Mouse (Mus musculus) hindbrain, embryonic 16.5 days (tissue): ENCODE measurements at regions not wholly inside any gene's neighbourhood (a gene's known extent, or its start where the extent isn't known, plus 50 kb on each side); places are given as distances from the start of the nearest gene placed in this dataset.

Experiments used
- ATAC-seq: fragments of 200-750 bp; cut with Nextera tagmentation; 2 replicates; pipeline ENCODE4 v1.8.0; 2017; ENCODE audit warnings: moderate TSS enrichment, moderate library complexity
- H3K27ac ChIP-seq: fragments of 300-500 bp; sonication (generic); 2 replicates; pipeline ENCODE4 v1.5.1; 2014; ENCODE audit warnings: low read depth, mild to moderate bottlenecking, control low read depth, low read length, moderate library complexity
- H3K27me3 ChIP-seq: fragments of 300-500 bp; sonication (generic); replicated peaks from 2 replicates; pipeline ENCODE4 v1.6.1; 2014; ENCODE audit warnings: low read length; ENCODE audit not compliant: control insufficient read depth, insufficient read depth
- H3K36me3 ChIP-seq: fragments of 300-500 bp; sonication (generic); 2 replicates; pipeline ENCODE4 v1.6.1; 2014; ENCODE audit warnings: mild to moderate bottlenecking, low read length, moderate library complexity, mixed read lengths; ENCODE audit not compliant: control insufficient read depth, insufficient read depth
- H3K4me1 ChIP-seq: fragments of 300-500 bp; sonication (generic); 2 replicates; pipeline ENCODE4 v1.6.1; 2014; ENCODE audit warnings: low read depth, low read length; ENCODE audit not compliant: control insufficient read depth, insufficient read depth
- H3K4me2 ChIP-seq: fragments of 300-500 bp; sonication (generic); 2 replicates; pipeline ENCODE4 v1.6.1; 2014; ENCODE audit warnings: mild to moderate bottlenecking, low read length, control low read depth, moderate library complexity
- H3K4me3 ChIP-seq: fragments of 300-500 bp; sonication (generic); 2 replicates; pipeline ENCODE4 v1.5.1; 2014; ENCODE audit warnings: mild to moderate bottlenecking, low read length, control low read depth, moderate library complexity
- H3K9ac ChIP-seq: fragments of 300-500 bp; sonication (generic); 2 replicates; pipeline ENCODE4 v1.6.1; 2014; ENCODE audit warnings: low read depth, mild to moderate bottlenecking, control low read depth, low read length, moderate library complexity
- H3K9me3 ChIP-seq: fragments of 300-500 bp; sonication (generic); 2 replicates; pipeline ENCODE4 v1.6.1; 2014; ENCODE audit warnings: mild to moderate bottlenecking, low read length, moderate library complexity; ENCODE audit not compliant: control insufficient read depth
- WGBS: fragments of 180-500 bp; shearing (Covaris S2); extraction: QIAGEN DNeasy Blood & Tissue Kit; methylation state at CpG from one replicate; pipeline ENCODE4 v1.1.7; 2014; 5-methylcytosine and 5-hydroxymethylcytosine counted together

DNA sequence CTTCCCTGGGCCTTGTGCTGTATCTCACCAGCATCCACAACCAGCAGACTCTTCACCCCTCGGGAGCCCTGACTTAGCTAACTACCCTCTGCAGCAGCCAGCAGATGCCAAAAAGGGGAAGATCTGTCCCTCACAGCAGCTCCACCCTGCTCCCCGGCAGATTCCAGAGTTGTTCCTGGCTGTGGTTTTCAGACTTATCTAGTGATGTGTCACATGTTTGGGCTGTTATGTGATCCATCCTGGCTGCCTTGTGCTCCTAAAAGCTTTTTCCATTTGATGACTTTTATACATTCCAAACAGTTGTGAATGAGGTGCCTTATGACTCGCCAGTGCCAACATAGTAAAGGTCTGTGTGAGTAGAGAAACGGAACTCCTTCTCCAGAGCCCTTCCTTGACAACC, 250.6 kb upstream of the Paip1 start:
- Histone ChIP-seq H3K4me3 (no peak overlapping the region), H3K27ac (no peak overlapping the region), H3K36me3 (no peaks in the 10 kb centered on the region), H3K27me3 (no peaks in the 10 kb centered on the region), H3K4me2 (no peak overlapping the region), H3K9me3 (no peaks in the 10 kb centered on the region), H3K4me1 (no peaks in the 10 kb centered on the region), H3K9ac (no peak overlapping the region)
- WGBS, result 82% methylated on average over 4 of the region's 4 CpGs
- ATAC-seq, result no peak

DNA sequence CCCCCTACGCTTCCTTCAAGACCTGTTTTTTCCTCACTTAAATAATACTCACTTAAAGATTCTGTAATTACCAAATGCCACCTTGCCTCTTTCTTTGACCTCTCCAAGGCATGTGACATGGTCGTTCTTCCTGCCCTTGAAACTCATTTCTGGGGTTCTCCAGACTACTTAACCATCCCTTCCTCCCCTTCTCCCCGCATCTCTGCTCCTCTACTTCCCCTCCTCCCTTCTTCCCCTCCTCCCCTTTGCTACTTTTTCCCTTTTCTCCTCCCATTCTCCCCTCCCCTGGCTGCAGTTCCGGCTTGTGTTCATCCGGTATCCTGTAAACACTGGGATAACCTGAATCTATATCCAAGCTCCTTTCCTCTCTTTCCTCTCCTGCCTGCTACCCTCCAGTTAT, 250.2 kb upstream of the Paip1 start:
- Histone ChIP-seq H3K27ac (no peak overlapping the region), H3K4me3 (no peak overlapping the region), H3K9me3 (no peaks in the 10 kb centered on the region), H3K27me3 (no peaks in the 10 kb centered on the region), H3K9ac (no peak overlapping the region), H3K4me1 (no peaks in the 10 kb centered on the region), H3K4me2 (no peak overlapping the region), H3K36me3 (no peaks in the 10 kb centered on the region)
- ATAC-seq, result no peak
- WGBS, result 85% methylated on average over 5 of the region's 5 CpGs

DNA sequence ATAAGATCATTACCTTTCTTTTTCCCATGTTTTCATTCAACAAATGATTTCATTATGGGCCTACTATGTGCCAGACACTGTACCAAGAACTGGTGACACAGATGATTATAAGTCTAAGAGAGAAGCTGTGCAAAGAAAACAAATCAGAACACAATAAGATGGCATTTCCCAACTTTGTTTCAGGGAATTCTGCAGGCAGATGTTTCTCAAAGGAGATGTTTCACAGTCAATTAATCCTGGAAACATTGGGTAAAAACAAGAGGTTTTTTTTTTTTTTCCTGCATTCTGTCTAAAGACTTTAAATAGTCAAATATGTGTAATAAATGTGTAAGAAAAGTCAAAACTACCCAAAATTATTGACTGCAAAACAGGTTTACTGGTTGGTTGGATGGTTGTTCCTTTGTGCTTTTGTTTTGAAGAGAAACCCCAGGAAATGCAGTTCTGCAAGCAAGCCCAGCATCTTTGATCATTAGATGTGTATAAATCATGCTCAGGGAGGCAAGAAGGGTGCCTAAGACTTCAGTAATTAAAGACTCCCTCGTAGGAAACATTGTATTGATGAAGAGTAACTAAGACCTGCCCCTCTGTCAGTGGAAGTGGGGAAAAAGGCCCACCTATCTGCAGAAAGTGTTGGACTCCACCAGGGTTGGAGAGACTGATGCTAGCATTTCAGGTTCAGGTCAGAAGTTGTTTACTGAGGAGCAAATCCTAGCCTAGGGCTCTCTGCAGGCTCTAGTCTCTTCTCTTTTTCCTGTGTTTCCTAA, 249.1 kb upstream of the Paip1 start:
- no peaks in the 10 kb centered on the region for H3K36me3 ChIP-seq

DNA sequence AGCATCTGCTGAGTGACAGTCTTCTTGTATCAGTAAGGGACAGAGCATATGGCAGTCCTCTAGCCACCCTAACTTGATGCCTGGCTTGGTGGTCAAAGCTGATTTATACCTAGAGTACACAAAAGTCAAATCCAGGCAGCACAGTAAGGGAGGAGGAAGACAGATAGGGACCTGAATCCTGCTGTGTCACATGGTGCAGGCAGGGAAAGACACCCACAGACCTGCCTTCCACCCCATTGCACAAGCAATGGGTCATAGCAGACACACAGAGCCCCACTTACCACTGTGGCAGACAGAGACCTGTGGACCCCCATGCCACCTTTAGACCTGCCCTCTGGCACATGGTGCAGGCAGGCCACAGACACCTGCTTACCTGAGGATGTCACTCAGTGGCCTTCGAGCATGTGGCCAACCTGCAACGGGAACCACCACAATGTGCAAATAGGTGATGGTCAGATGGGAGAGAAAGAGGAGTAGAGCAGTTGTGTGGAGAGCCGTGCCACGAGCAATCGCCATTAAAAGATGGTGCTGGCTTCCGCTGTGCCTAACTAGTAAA, 244.0 kb upstream of the Paip1 start:
- no peak overlapping the region for H3K27ac ChIP-seq
- H3K9ac ChIP-seq, result no peak overlapping the region
- H3K9me3 ChIP-seq, result no peaks in the 10 kb centered on the region
- 94% methylated on average over 6 of the region's 6 CpGs for WGBS
- H3K4me1 ChIP-seq, result no peaks in the 10 kb centered on the region
- H3K36me3 ChIP-seq, result no peaks in the 10 kb centered on the region
- H3K4me2 ChIP-seq, result no peak overlapping the region
- ATAC-seq, result no peak
- no peak overlapping the region for H3K4me3 ChIP-seq
- no peaks in the 10 kb centered on the region for H3K27me3 ChIP-seq

More for the DNA sequence above, 249.1 kb upstream of the Paip1 start:
- 32% methylated on average over 1 of the region's 1 CpGs for WGBS
- Histone ChIP-seq H3K27me3 (no peaks in the 10 kb centered on the region), H3K27ac (no peak overlapping the region), H3K4me2 (no peak overlapping the region), H3K4me3 (no peak overlapping the region), H3K9me3 (no peaks in the 10 kb centered on the region), H3K4me1 (no peaks in the 10 kb centered on the region), H3K9ac (no peak overlapping the region)
- no peak for ATAC-seq

DNA sequence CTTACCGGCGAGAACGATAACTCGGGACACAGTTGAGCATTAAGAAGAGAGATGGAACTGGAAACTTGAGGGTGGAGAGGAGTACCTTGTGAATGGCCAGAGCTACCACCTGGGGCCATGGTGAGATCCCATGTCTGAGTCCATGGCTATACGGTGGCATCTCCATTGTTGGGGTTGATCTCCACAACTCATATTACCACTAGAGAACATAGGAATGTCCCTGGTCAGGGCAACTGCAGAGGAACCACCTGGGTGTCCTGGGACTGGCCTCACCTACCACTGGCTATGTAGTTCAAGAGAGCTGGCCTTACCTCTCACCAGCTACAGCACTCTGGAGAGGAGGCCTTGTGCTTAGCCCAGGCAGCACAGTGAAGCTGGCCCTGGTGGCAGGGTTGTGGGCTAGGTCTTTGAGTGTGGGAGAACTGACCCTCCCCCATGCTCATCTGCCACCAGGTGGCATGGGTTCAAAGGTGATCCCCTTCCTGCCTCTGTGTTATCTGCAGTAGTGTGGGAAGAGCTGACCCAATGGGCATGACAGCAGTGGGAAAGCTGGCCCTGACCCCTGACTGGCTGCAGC, 242.7 kb upstream of the Paip1 start:
- H3K4me2 ChIP-seq, result no peak overlapping the region
- H3K4me3 ChIP-seq, result no peak overlapping the region
- no peak overlapping the region for H3K9ac ChIP-seq
- no peaks in the 10 kb centered on the region for H3K36me3 ChIP-seq
- no peak for ATAC-seq
- 92% methylated on average over 5 of the region's 5 CpGs for WGBS
- no peaks in the 10 kb centered on the region for H3K9me3 ChIP-seq
- no peaks in the 10 kb centered on the region for H3K4me1 ChIP-seq
- H3K27ac ChIP-seq, result no peak overlapping the region
- no peaks in the 10 kb centered on the region for H3K27me3 ChIP-seq

DNA sequence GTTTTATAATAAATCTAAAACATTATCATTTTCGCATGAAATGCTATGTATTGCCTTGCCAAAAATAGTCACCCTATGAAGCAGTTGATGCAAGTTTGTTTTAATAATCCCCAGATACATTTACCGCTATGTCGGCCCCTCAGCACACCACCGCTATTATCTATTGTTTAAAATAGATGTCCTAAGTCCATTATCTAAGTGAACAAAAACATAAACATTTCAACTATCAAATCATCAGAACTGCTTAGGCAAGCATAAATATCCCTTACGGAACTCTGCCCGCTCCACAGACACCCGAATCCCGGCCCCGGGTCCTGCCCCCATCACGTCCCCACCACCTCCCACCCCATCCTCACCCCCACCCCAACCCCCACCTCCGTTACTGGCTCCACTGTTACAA, 196.8 kb upstream of the Paip1 start:
- H3K9ac ChIP-seq, result no peak overlapping the region
- 94% methylated on average over 11 of the region's 11 CpGs for WGBS
- H3K36me3 ChIP-seq, result no peaks in the 10 kb centered on the region
- no peak overlapping the region for H3K4me3 ChIP-seq
- H3K27ac ChIP-seq, result no peak overlapping the region
- no peaks in the 10 kb centered on the region for H3K4me1 ChIP-seq
- H3K4me2 ChIP-seq, result no peak overlapping the region
- ATAC-seq, result no peak
- H3K9me3 ChIP-seq, result no peaks in the 10 kb centered on the region
- H3K27me3 ChIP-seq, result no peaks in the 10 kb centered on the region

DNA sequence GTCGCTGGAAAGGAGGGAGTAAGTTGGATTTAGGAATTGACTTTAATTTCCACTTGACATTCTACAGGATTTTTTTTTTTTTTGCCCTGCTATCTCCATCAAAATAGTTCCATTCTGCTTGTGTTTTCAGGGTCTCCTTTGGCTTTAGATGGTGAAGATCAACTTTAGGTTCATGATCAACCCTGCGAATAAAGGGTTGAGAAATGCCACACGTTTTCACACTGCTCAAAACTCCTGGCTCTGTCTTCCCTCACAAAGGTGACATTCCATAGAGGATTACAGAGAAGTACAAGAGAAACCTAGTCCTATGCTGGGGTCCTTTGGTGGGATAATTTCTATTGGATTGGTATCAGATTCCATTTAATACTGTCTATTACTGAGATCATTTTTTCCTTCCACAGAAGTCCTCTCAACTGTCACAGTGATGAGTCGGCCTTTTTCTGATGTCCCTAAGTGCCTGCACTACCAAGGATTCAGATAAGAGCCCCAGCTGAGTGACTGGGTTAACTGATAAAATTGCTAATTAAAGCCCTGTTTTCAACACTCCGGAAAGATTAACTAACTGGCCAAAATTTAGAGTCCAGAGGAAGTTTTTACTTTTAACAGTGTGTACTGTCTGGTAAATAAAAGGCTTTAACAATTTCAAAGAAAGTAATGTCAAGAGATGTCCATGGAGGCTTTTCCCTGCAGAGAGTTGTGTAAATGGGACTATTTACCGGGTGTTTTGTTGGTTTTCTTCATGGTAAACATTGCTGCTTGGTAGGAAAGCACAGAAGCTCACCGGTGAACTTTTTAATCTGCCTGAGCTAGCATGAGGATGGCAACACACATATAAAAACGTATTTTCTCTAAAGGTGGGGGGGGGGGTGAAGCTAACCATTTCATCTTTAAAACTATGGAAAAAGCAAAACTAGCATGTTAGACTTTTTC, 196.0 kb upstream of the Paip1 start:
- WGBS, result 67% methylated on average over 8 of the region's 8 CpGs
- no peak for ATAC-seq

DNA sequence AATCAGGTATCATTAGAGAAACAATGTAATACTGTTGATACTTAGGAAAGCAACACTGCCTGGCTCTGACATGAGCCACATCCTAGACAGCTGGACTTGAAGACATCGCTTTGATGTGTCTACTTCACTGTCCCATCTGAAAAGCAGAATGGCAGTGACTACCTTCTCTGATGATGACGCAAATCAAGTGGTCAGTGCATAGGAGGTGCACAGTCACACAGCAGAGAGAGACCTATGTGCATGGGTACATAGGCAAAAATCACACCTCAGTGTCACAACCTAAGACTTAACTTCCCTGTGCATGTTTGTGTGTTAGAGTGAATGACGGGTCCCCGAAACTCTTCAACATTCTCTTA, 195.4 kb upstream of the Paip1 start:
- Histone ChIP-seq H3K4me2 (no peak overlapping the region), H3K4me1 (no peaks in the 10 kb centered on the region), H3K27ac (no peak overlapping the region), H3K27me3 (no peaks in the 10 kb centered on the region), H3K9me3 (no peaks in the 10 kb centered on the region), H3K4me3 (no peak overlapping the region), H3K36me3 (no peaks in the 10 kb centered on the region), H3K9ac (no peak overlapping the region)
- ATAC-seq, result no peak
- 98% methylated on average over 4 of the region's 4 CpGs for WGBS

More for the DNA sequence above, 196.0 kb upstream of the Paip1 start:
- H3K4me2 ChIP-seq, result no peak overlapping the region
- no peaks in the 10 kb centered on the region for H3K4me1 ChIP-seq
- no peaks in the 10 kb centered on the region for H3K36me3 ChIP-seq
- H3K4me3 ChIP-seq, result no peak overlapping the region
- H3K27ac ChIP-seq, result no peak overlapping the region
- H3K9me3 ChIP-seq, result no peaks in the 10 kb centered on the region
- no peak overlapping the region for H3K9ac ChIP-seq
- no peaks in the 10 kb centered on the region for H3K27me3 ChIP-seq

DNA sequence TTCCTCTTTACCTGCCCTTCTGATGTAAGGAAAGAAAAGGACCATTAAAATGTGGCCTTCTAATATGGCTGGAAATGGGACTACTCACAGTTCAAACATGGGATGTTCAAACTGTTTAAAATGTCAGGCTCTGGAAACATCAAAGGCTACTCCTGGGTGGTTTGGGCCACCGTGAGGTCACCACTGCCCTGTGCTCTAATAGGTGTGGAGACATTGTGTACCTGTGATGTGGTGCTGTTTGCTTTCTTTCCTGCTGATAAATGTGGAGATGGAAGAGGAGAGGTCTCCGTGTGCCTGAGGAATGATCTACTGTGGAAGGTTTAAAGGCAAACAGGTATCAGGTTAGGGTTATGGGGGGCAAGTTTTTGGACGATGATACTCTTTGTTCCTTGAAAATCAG, 194.5 kb upstream of the Paip1 start:
- Histone ChIP-seq H3K4me1 (no peaks in the 10 kb centered on the region), H3K27ac (no peak overlapping the region), H3K27me3 (no peaks in the 10 kb centered on the region), H3K4me2 (no peak overlapping the region), H3K9ac (no peak overlapping the region), H3K9me3 (no peaks in the 10 kb centered on the region), H3K36me3 (no peaks in the 10 kb centered on the region), H3K4me3 (no peak overlapping the region)
- ATAC-seq, result no peak
- 80% methylated on average over 3 of the region's 3 CpGs for WGBS
